Mouse (Mus musculus): ENCODE measurements around the gene D430019H16Rik. TPM values are rescaled to one million over a fixed set of nuclear protein-coding genes. Genes with fewer than 3 reads are reported as not detected.

The D430019H16Rik gene
- polyA plus RNA-seq, 1 experiment = 133 TPM

- TF ChIP-seq POLR2A (IDR thresholded peaks at IDR 0.05; ENCODE audit: borderline replicate concordance, extremely low read depth, insufficient read depth, insufficient read length, poor library complexity, severe bottlenecking) (no peak), CTCF (IDR thresholded peaks at IDR 0.05; ENCODE audit: borderline replicate concordance, extremely low read depth, insufficient read depth, insufficient read length) (no peak)
- no peak for DNase-seq (ENCODE audit: low read depth)
These were observed 36.6 kb downstream of the D430019H16Rik start for GRCm38 (mm10) chr12:105490227-105490626.

- TF ChIP-seq CTCF (IDR thresholded peaks at IDR 0.05; ENCODE audit: borderline replicate concordance, extremely low read depth, insufficient read depth, insufficient read length) = no peak
- TF ChIP-seq POLR2A (IDR thresholded peaks at IDR 0.05; ENCODE audit: borderline replicate concordance, extremely low read depth, insufficient read depth, insufficient read length, poor library complexity, severe bottlenecking) = no peak
- no peak for DNase-seq (ENCODE audit: low read depth)
These were observed 37.1 kb downstream of the D430019H16Rik start for GRCm38 (mm10) chr12:105490794-105491193.

GRCm38 (mm10) chr12:105494796-105495195, 41.1 kb downstream of the D430019H16Rik start:
- TF ChIP-seq CTCF (IDR thresholded peaks at IDR 0.05; ENCODE audit: borderline replicate concordance, extremely low read depth, insufficient read depth, insufficient read length) (no peak), POLR2A (IDR thresholded peaks at IDR 0.05; ENCODE audit: borderline replicate concordance, extremely low read depth, insufficient read depth, insufficient read length, poor library complexity, severe bottlenecking) (no peak)
- no peak for DNase-seq (ENCODE audit: low read depth)

- TF ChIP-seq CTCF (IDR thresholded peaks at IDR 0.05; ENCODE audit: borderline replicate concordance, extremely low read depth, insufficient read depth, insufficient read length) (peak; percentile 79), POLR2A (IDR thresholded peaks at IDR 0.05; ENCODE audit: borderline replicate concordance, extremely low read depth, insufficient read depth, insufficient read length, poor library complexity, severe bottlenecking) (no peak)
- peak; percentile 73 for DNase-seq (ENCODE audit: low read depth)
These were observed 44.2 kb downstream of the D430019H16Rik start for GRCm38 (mm10) chr12:105497894-105498293.

GRCm38 (mm10) chr12:105498423-105498822, 44.8 kb downstream of the D430019H16Rik start:
- TF ChIP-seq POLR2A (IDR thresholded peaks at IDR 0.05; ENCODE audit: borderline replicate concordance, extremely low read depth, insufficient read depth, insufficient read length, poor library complexity, severe bottlenecking) (no peak), CTCF (IDR thresholded peaks at IDR 0.05; ENCODE audit: borderline replicate concordance, extremely low read depth, insufficient read depth, insufficient read length) (no peak)

GRCm38 (mm10) chr12:105498842-105499241, 45.2 kb downstream of the D430019H16Rik start:
- no peak for TF ChIP-seq POLR2A (IDR thresholded peaks at IDR 0.05; ENCODE audit: borderline replicate concordance, extremely low read depth, insufficient read depth, insufficient read length, poor library complexity, severe bottlenecking)
- TF ChIP-seq CTCF (IDR thresholded peaks at IDR 0.05; ENCODE audit: borderline replicate concordance, extremely low read depth, insufficient read depth, insufficient read length) = no peak
- no peak for DNase-seq (ENCODE audit: low read depth)

More at GRCm38 (mm10) chr12:105498423-105498822, 44.8 kb downstream of the D430019H16Rik start:
- no peak for DNase-seq (ENCODE audit: low read depth)

- DNase-seq (ENCODE audit: low read depth) = no peak
- no peak for TF ChIP-seq CTCF (IDR thresholded peaks at IDR 0.05; ENCODE audit: borderline replicate concordance, extremely low read depth, insufficient read depth, insufficient read length)
- no peak for TF ChIP-seq POLR2A (IDR thresholded peaks at IDR 0.05; ENCODE audit: borderline replicate concordance, extremely low read depth, insufficient read depth, insufficient read length, poor library complexity, severe bottlenecking)
These were observed 47.3 kb downstream of the D430019H16Rik start for GRCm38 (mm10) chr12:105500940-105501339.

GRCm38 (mm10) chr12:105504736-105505135, 51.1 kb downstream of the D430019H16Rik start:
- peak; percentile 58 for TF ChIP-seq CTCF (IDR thresholded peaks at IDR 0.05; ENCODE audit: borderline replicate concordance, extremely low read depth, insufficient read depth, insufficient read length)
- TF ChIP-seq POLR2A (IDR thresholded peaks at IDR 0.05; ENCODE audit: borderline replicate concordance, extremely low read depth, insufficient read depth, insufficient read length, poor library complexity, severe bottlenecking) = no peak
- DNase-seq (ENCODE audit: low read depth) = no peak

GRCm38 (mm10) chr12:105511109-105511508, 57.5 kb downstream of the D430019H16Rik start:
- no peak for TF ChIP-seq POLR2A (IDR thresholded peaks at IDR 0.05; ENCODE audit: borderline replicate concordance, extremely low read depth, insufficient read depth, insufficient read length, poor library complexity, severe bottlenecking)
- TF ChIP-seq CTCF (IDR thresholded peaks at IDR 0.05; ENCODE audit: borderline replicate concordance, extremely low read depth, insufficient read depth, insufficient read length) = no peak
- no peak for DNase-seq (ENCODE audit: low read depth)

- DNase-seq (ENCODE audit: low read depth) = no peak
- TF ChIP-seq POLR2A (IDR thresholded peaks at IDR 0.05; ENCODE audit: borderline replicate concordance, extremely low read depth, insufficient read depth, insufficient read length, poor library complexity, severe bottlenecking) (no peak), CTCF (IDR thresholded peaks at IDR 0.05; ENCODE audit: borderline replicate concordance, extremely low read depth, insufficient read depth, insufficient read length) (no peak)
These were observed 58.2 kb downstream of the D430019H16Rik start for GRCm38 (mm10) chr12:105511671-105512502.

- no peak for DNase-seq (ENCODE audit: low read depth)
- TF ChIP-seq CTCF (IDR thresholded peaks at IDR 0.05; ENCODE audit: borderline replicate concordance, extremely low read depth, insufficient read depth, insufficient read length) (no peak), POLR2A (IDR thresholded peaks at IDR 0.05; ENCODE audit: borderline replicate concordance, extremely low read depth, insufficient read depth, insufficient read length, poor library complexity, severe bottlenecking) (no peak)
These were observed 60.5 kb downstream of the D430019H16Rik start for GRCm38 (mm10) chr12:105514111-105514510.

All from brain, embryonic 14.5 days (tissue).